Mouse (Mus musculus): ENCODE results near the gene A2m.

GRCm38 (mm10) chr6:121600927-121601326, 34.2 kb upstream of the A2m start:
- TF ChIP-seq POLR2A (IDR thresholded peaks at IDR 0.05; ENCODE audit: extremely low read depth, insufficient read depth, low read length) (no peak), CTCF (IDR thresholded peaks at IDR 0.05; ENCODE audit: low read depth, low read length) (no peak)
